Mouse (Mus musculus) liver, embryonic 14.5 days (tissue): ENCODE measurements around the gene Olfr461.

ENCODE experiments used
- CTCF ChIP-seq: IDR thresholded peaks from 2 replicates; pipeline ENCODE4 v1.5.1; 2016; ENCODE audit warnings: antibody characterized with exemption, low read depth, control low read depth
- EP300 ChIP-seq: IDR thresholded peaks from 2 replicates; pipeline ENCODE4 v1.6.1; 2016; ENCODE audit warnings: antibody characterized with exemption, low read depth

- TF ChIP-seq CTCF (no peak), EP300 (no peak)
Measured at GRCm38 (mm10) chr6:40544690-40545089, 10.2 kb downstream of the Olfr461 start.
